Mouse (Mus musculus): Measurements from ENCODE around the gene Trpc3.
"Not testable (repeated sequence)": the region's sequence is repeated elsewhere in the genome, so short reads cannot be mapped to it uniquely, and the experiment has no call there.

Gene Trpc3

DNA sequence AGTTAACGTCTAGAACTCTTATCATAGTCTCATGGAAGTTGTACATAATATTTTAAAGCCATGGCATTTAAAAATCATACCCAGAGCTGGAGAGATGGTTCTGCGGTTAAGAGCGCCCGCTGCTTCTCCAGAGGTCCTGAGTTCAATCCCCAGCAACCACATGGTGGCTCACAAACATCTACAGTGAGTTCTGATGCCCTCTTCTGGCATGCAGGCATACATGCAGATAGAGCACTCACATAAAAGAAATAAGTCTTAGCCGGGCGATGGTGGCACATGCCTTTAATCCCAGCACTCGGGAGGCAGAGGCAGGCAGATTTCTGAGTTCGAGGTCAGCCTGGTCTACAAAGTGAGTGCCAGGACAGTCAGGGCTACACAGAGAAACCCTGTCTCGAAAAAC lies 90.2 kb downstream of the Trpc3 start:
- DNase-seq = not testable (repeated sequence)

DNA sequence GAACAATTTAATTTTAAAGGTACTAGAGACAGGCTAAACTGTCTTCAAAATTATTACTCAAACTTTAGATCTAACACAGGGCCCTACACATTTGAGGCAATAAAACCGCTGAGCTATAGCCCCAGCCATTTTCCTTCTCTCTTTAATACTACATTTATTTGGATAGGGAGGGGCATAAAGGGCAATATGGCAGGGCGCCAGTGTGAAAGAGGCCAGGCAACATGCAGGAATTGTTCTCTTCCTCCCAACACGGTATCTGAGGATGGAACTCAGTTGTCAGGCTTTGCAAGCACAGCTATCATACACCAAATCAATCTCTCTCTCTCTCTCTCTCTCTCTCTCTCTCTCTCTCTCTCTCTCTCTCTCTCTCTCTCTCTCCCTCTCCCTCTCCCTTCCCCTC lies 91.2 kb downstream of the Trpc3 start:
- no peak for DNase-seq

DNA sequence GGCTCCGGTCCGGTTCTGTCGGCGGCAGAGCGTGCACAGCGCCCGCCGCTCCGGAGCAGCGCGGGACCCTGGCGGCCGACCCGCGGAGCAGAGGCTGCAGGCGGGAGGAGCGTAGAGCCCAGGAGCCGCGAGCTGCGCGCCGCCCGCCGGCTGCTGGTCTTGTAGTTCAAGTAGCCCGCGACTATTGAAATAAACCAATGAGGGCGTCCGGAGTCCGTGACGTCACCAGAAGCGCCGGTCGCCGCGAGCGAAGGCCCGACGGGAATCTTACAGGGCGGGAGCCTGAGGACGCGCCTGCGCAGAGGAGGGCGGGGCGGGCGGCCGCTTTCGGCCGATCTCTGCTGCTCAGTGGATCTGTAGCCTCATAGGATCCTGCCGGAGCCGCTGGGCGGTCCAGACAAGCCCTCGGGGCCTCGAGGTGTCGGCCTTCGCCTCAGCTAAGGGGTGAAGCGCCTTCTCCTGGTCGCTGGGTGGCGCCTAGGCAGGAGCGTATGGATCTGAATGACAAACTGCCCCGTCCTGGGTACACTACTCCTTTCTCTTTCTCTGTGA lies 118.1 kb downstream of the Trpc3 start, which contains the start of gene Ccna2:
Ccna2 (minus strand) TSS at position 324 of the 552 bp plus-strand sequence.
- DNase-seq = peak; percentile 95 to 96

DNA sequence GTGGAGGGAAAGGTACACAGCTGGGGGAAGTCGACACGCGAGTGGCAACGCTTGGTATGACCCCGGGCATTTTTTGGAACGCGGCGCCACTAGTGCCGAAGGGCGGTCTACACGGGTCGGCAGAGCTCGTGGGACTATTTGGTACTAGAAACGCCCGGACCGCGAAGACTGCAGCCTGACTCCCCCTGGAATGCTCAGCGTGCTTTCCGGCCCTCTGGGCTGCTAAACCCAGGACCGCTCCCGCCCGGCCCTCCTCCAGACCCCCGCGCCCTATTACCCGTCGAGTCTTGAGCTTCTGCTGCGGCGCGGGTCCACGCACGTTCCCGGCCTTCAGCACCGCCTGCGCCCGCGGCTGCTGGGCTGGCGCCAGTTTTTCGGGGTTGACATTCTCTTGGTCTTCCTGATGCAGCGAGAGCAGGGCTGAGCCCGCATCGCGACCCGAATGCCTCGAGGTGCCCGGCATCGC lies 118.6 kb downstream of the Trpc3 start:
- no peak for DNase-seq

All from spleen, adult 18-20 months (tissue).